Mouse (Mus musculus): ENCODE data around the gene Mrpl20.
"Not testable (repeated sequence)": the region's sequence is repeated elsewhere in the genome, so short reads cannot be mapped to it uniquely, and the experiment has no call there.

Mrpl20 gene

DNA sequence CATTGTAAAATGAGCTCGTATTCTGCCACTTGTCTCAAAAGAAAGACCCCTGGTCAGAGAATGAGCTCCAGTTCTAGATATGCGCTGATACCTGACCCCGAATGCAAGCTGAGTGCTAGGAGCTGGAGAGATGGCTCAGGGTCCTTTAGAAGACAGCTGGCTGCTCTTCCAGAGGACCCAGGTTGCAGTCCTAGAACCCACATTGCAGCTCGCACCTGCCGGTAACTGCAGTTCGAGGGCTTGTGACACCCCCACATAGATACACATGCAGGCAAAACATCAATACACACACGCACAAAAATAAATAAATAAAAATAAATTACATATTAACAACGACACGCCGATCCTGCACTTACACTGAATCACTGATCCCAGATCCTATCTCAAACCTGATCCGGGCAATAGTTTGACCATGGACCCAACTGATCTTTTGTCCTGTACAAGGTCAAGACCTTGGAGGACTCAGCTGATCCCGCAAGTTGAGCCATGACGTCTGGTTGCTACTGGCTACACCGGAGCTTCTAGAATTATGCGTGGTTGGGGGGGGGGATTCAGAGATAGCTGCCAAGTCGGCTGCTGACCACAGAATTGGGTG lies 19.1 kb upstream of the Mrpl20 start:
- no peak for DNase-seq

DNA sequence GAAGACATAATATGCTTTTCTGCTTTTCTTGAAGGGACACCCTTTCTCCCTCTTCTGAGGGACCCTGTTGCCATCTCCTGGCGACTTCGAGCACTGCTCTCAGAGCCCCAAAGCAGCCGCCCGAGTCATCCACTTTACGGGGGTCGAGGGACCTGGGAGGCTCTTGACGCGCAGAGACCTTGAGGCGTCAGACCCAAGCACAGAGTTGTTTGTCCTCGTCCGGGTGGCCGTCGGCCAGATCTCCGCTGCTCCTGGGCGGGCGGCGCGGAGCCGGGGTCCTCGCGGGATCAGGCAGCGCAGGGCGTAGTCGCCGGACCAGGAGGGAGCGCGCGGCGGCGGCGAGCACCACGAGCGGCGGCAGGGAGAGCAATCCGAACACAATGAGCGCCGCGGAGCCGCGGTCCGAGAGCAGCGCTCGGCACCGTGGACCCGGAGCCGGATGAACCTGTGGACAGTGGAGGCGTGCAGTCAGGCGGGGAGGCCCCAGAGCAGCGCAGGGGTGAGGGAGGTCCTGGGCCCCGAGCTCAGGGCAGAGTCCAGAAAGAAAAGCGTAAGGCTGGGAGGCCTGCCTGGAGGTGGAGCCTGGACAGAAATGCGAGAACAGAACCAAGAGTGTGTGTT lies 18.5 kb upstream of the Mrpl20 start:
- peak; percentile 86 to 91 for DNase-seq

GRCm38 (mm10) chr4:155785246-155785645 lies 17.4 kb upstream of the Mrpl20 start:
- DNase-seq = no peak

GRCm38 (mm10) chr4:155785819-155786218 lies 16.9 kb upstream of the Mrpl20 start, which contains the start of gene Tmem88b:
Tmem88b (minus strand) TSS chr4:155785874.
- DNase-seq = no peak

GRCm38 (mm10) chr4:155788300-155788699 lies 14.4 kb upstream of the Mrpl20 start:
- no peak for DNase-seq

DNA sequence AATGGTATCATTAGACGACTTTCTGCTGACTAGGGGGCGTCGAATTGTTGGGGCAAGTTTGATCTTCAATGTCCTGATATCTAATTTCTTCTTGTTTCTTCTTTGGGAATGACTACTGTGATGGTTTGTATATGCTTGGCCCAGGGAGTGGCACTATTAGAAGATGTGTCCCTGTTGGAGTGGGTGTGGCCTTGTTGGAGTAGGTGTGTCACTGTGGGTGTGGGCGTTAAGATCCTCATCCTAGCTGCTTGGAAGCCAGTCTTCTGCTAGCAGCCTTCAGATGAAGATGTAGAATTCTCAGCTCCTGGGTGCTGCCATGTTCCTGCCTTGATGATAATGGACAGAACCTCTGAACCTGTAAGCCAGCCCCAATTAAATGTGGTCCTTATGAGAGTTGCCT lies 13.8 kb upstream of the Mrpl20 start:
- DNase-seq = not testable (repeated sequence)

GRCm38 (mm10) chr4:155790021-155790489 lies 12.6 kb upstream of the Mrpl20 start, which contains the start of gene Ankrd65:
Ankrd65 (plus strand) TSS chr4:155790439.
- no peak for DNase-seq

- DNase-seq = peak in 1 of 2 experiments; percentile 26
These were observed 12.0 kb upstream of the Mrpl20 start for GRCm38 (mm10) chr4:155790650-155791161.

DNA sequence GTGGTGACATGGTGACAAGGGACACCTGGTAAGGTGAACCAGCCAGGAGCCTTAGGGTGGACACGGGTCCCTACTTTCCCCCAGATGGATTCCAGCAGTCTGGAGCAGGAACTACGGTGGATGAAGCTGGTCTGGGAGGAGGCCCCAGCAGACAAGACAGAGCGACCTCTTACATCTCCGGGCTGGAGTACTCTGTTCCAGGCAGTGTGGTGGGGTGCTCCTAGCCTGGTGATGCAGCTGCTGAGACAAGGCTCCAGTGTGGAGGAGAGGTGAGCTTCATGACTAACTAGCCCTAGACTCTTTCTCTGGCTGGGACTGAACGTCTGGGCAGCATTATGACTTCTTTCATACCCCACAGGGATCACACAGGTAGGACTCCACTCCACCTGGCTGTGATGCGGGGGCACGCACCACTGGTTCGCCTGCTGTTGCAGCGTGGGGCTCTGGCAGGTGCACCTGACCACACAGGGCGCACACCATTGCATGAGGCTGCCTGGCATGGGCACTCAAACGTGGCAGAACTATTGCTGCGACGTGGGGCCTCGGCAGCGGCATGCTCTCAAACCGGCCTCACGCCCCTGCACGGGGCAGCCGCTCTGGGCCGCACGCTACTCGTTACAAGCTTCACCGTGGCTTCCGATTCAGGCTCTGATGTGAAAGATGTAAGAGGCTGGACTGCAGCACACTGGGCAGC lies 11.3 kb upstream of the Mrpl20 start:
- peak; percentile 43 to 61 for DNase-seq

GRCm38 (mm10) chr4:155793730-155794129 lies 8.9 kb upstream of the Mrpl20 start:
- DNase-seq = no peak

GRCm38 (mm10) chr4:155802075-155802474 lies 603 bp upstream of the Mrpl20 start:
- no peak for DNase-seq

DNA sequence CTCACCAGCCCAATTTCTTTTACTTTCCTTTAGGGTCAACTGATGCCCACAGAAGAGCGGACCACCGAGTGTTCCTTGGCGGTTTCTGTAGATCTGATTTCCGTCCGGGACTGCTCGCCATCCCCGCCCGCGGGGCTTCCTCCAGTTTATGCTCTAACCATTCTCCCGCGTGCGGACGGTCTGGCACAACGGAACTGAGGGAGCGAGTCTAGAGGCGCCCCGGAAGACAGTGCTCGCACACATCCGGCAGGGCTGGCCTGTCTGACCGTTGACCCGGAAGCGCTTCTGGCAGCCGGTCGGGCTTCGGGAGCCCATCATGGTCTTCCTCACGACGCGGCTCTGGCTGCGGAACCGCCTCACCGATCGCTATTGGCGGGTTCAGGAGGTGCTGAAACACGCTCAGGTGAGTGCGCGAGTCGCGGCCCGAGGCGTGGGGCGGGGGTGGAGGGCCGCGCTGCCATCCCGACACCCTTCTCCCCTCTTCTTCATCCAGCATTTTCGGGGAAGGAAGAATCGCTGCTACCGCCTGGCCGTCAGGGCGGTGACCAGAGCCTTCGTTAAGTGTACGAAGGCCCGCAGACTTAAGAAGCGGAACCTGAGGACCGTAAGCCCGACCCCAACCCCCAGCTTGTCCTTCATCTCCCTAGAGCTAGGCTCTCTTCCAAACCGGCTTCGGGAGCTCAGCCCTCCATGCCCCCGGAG lies 813 bp downstream of the Mrpl20 start:
- peak; percentile 98 for DNase-seq

GRCm38 (mm10) chr4:155807841-155808240 lies 5.2 kb downstream of the Mrpl20 start:
- DNase-seq = no peak

DNA sequence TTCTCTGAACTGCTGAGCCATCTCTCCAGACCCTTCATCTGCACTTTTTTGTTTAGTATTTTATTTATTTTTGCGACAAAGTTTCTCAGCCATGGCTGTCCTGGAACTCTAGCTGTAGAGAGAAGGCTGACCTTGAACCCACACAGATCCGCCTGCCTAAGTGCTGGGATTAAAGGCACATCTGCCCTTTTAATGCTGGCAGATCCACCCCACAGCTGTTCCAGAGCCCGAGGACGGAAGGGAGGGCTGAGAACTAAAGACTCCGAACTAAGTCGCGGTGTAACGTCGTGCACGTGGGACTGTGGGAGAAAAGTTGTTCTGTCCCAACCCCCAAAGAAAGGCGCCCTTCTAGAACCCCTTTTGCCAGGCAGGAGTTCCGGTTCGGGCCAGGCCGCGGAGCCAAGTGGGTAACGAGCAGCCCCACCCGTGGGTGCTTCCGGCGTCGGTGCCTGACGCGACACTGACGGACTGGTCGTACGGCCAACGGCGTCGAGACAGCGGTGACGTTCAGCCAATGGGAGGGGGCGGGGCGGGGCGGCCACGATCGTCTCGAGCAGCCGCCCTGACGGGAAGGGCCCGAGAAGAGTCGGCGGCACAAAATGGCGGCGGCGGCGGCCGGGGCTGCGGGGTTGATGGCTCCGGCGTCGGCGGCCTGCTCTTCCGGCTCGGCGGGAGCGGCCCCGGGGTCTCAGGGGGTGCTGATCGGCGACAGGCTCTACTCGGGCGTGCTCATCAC lies 9.4 kb downstream of the Mrpl20 start, which contains the start of gene Ccnl2:
Gene Ccnl2, plus strand, starts transcription at position 561 of the 736 bp plus-strand sequence.
- DNase-seq = peak; percentile 94 to 97

- peak; percentile 58 to 75 for DNase-seq
These were observed 10.0 kb downstream of the Mrpl20 start for GRCm38 (mm10) chr4:155812665-155813181.

DNA sequence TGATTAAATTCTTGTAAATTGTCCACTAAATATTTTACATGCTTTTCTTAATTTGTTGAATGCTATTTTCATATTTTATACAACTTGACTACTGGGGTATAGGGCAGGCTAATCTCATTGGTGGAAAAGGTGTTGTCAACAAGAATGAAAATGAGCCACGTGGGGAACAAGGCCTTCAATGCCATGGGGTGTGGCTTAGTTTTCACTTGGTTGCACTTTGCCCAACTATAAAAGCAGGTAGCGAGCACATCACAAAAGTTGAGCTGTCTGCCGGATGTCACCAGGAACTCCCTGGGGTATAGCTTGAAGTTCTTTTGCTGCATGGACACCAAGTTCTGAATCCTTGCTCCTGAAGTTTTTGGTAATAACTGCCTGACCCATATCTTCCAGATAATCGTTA lies 14.9 kb downstream of the Mrpl20 start:
- DNase-seq = no peak

GRCm38 (mm10) chr4:155821025-155821424 lies 18.3 kb downstream of the Mrpl20 start:
- DNase-seq = peak; percentile 34 to 56

DNA sequence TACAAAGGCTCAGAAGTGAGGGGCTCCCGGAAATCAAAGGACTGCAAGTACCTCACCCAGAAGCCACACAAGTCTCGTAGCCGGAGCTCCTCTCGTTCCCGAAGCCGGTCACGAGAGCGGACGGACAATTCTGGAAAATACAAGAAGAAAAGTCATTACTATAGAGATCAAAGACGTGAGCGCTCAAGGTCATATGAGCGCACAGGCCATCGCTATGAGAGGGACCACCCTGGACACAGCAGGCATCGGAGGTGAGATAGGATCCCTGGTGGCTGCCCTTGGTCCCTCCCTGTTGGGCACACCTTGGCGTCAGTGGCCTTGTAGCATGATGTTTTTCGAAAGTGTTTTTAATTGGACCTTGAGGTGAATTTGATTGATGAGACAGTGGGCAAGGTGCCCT lies 20.8 kb downstream of the Mrpl20 start:
- DNase-seq = no peak

- DNase-seq = no peak
These were observed 27.2 kb downstream of the Mrpl20 start for GRCm38 (mm10) chr4:155829866-155830265.

DNA sequence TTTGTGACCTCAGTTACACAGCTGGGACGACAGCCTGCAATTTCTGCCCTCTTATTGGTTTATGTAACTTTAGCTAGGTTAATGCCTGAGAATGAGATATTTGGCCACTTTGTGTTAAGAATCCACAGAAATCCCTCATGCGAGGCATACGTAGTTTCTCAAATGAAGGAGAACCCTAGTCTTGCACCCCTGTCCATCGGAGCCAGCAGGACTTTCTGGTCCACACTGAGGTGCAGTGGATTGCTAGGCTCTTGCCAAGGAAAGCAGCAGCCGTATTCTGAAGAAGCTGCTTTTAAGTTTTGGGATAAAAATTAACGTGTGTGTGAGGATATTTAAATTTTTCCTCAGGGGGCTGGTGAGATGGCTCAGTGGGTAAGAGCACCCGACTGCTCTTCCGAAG lies 27.9 kb downstream of the Mrpl20 start:
- DNase-seq = no peak

- peak; percentile 98 to 99 for DNase-seq
These were observed 28.6 kb downstream of the Mrpl20 start, which contains the start of gene Aurkaip1 for GRCm38 (mm10) chr4:155831205-155831766. Aurkaip1 (plus strand) TSS chr4:155831272.

Data from kidney, postnatal 4 days (tissue).